Mouse (Mus musculus): ENCODE measurements around the gene Cmc1. TPM values are rescaled to one million over a fixed set of nuclear protein-coding genes. Genes with fewer than 3 reads are reported as not detected.

Cmc1 gene
- polyA plus RNA-seq, 1 experiment = 18.5 TPM

- no peak overlapping the region for H3K4me3 ChIP-seq (ENCODE audit: insufficient read depth, poor library complexity, severe bottlenecking)
- no peaks in the 10 kb centered on the region for H3K36me3 ChIP-seq (ENCODE audit: control insufficient read depth, insufficient read depth)
- no peak overlapping the region for H3ac ChIP-seq (ENCODE audit: control insufficient read depth, insufficient read length, low read depth)
- H3K79me3 ChIP-seq (ENCODE audit: low read depth) = no peaks in the 10 kb centered on the region
- H3K27me3 ChIP-seq (ENCODE audit: control insufficient read depth, insufficient read depth, insufficient read length) = no peaks in the 10 kb centered on the region
- TF ChIP-seq FOSL1 (IDR thresholded peaks at IDR 0.05; ENCODE audit: insufficient read depth, low read length, poor library complexity, severe bottlenecking) (no peak), CTCF (IDR thresholded peaks at IDR 0.05; ENCODE audit: control insufficient read depth, insufficient read depth, insufficient read length) (no peak), USF1 (IDR thresholded peaks at IDR 0.05; ENCODE audit: low read depth) (no peak), MYOG (IDR thresholded peaks at IDR 0.05; ENCODE audit: control insufficient read depth, extremely low read depth, insufficient read length) (no peak)
- H3K79me2 ChIP-seq (ENCODE audit: control insufficient read depth, insufficient read depth) = no peaks in the 10 kb centered on the region
Observed at GRCm38 (mm10) chr9:118175411-118175810, 25.4 kb upstream of the Cmc1 start.

- H3K79me2 ChIP-seq (ENCODE audit: control insufficient read depth, insufficient read depth) = no peaks in the 10 kb centered on the region
- H3ac ChIP-seq (ENCODE audit: control insufficient read depth, insufficient read length, low read depth) = no peak overlapping the region
- no peak for TF ChIP-seq MYOG (IDR thresholded peaks at IDR 0.05; ENCODE audit: control insufficient read depth, extremely low read depth, insufficient read length)
- no peak for TF ChIP-seq CTCF (IDR thresholded peaks at IDR 0.05; ENCODE audit: control insufficient read depth, insufficient read depth, insufficient read length)
- TF ChIP-seq CEBPB (IDR thresholded peaks at IDR 0.05; ENCODE audit: low read depth) = no peak
- TF ChIP-seq USF1 (IDR thresholded peaks at IDR 0.05; ENCODE audit: low read depth) = no peak
- TF ChIP-seq MYOD1 (IDR thresholded peaks at IDR 0.05; ENCODE audit: control insufficient read depth, insufficient read length, low read depth) = no peak
- no peak for TF ChIP-seq FOSL1 (IDR thresholded peaks at IDR 0.05; ENCODE audit: insufficient read depth, low read length, poor library complexity, severe bottlenecking)
- TF ChIP-seq MAX (IDR thresholded peaks at IDR 0.05) = no peak
- H3K79me3 ChIP-seq (ENCODE audit: low read depth) = no peaks in the 10 kb centered on the region
- H3K36me3 ChIP-seq (ENCODE audit: control insufficient read depth, insufficient read depth) = no peaks in the 10 kb centered on the region
- no peak overlapping the region for H3K4me3 ChIP-seq (ENCODE audit: insufficient read depth, poor library complexity, severe bottlenecking)
- H3K27me3 ChIP-seq (ENCODE audit: control insufficient read depth, insufficient read depth, insufficient read length) = no peaks in the 10 kb centered on the region
Observed at GRCm38 (mm10) chr9:118173086-118173485, 23.1 kb upstream of the Cmc1 start.

- Histone ChIP-seq H3K36me3 (ENCODE audit: control insufficient read depth, insufficient read depth) (no peaks in the 10 kb centered on the region), H3K4me3 (ENCODE audit: insufficient read depth, poor library complexity, severe bottlenecking) (no peak overlapping the region), H3K27me3 (ENCODE audit: control insufficient read depth, insufficient read depth, insufficient read length) (no peaks in the 10 kb centered on the region), H3ac (ENCODE audit: control insufficient read depth, insufficient read length, low read depth) (no peak overlapping the region), H3K79me2 (ENCODE audit: control insufficient read depth, insufficient read depth) (no peaks in the 10 kb centered on the region), H3K79me3 (ENCODE audit: low read depth) (no peaks in the 10 kb centered on the region)
- TF ChIP-seq USF1 (IDR thresholded peaks at IDR 0.05; ENCODE audit: low read depth) (no peak), MAX (IDR thresholded peaks at IDR 0.05) (no peak), FOSL1 (IDR thresholded peaks at IDR 0.05; ENCODE audit: insufficient read depth, low read length, poor library complexity, severe bottlenecking) (no peak)
Observed at GRCm38 (mm10) chr9:118168544-118168943, 18.6 kb upstream of the Cmc1 start.

DNA sequence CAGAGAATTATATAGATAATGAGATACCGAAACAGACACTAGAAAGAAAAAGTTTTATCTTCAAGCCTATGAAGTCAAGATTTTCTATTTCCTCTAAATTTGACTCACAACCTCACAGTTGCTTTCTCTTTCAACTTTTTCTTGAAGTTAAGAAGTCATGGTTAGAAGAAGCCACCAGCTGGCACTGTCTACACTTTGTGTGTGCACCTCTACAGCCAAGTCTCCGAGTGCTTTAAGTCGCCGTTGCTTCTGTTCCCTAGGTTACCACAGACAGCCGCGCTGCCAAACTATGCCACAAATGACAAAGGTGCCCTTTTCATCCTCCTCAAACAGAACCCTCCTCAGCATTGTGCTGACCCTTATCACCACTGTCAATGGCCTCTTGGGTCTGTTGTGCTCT lies 17.6 kb upstream of the Cmc1 start:
- no peak for TF ChIP-seq CEBPB (IDR thresholded peaks at IDR 0.05; ENCODE audit: low read depth)
- TF ChIP-seq MYOD1 (IDR thresholded peaks at IDR 0.05; ENCODE audit: control insufficient read depth, insufficient read length, low read depth) = no peak
- Histone ChIP-seq H3K79me2 (ENCODE audit: control insufficient read depth, insufficient read depth) (no peaks in the 10 kb centered on the region), H3K27me3 (ENCODE audit: control insufficient read depth, insufficient read depth, insufficient read length) (no peaks in the 10 kb centered on the region), H3K79me3 (ENCODE audit: low read depth) (no peaks in the 10 kb centered on the region), H3ac (ENCODE audit: control insufficient read depth, insufficient read length, low read depth) (no peak overlapping the region), H3K36me3 (ENCODE audit: control insufficient read depth, insufficient read depth) (no peaks in the 10 kb centered on the region), H3K4me3 (ENCODE audit: insufficient read depth, poor library complexity, severe bottlenecking) (no peak overlapping the region)

GRCm38 (mm10) chr9:118161536-118161935 lies 11.6 kb upstream of the Cmc1 start:
- Histone ChIP-seq H3K27me3 (ENCODE audit: control insufficient read depth, insufficient read depth, insufficient read length) (no peaks in the 10 kb centered on the region), H3K79me2 (ENCODE audit: control insufficient read depth, insufficient read depth) (no peaks in the 10 kb centered on the region), H3K4me3 (ENCODE audit: insufficient read depth, poor library complexity, severe bottlenecking) (no peak overlapping the region), H3ac (ENCODE audit: control insufficient read depth, insufficient read length, low read depth) (no peak overlapping the region), H3K79me3 (ENCODE audit: low read depth) (no peaks in the 10 kb centered on the region), H3K36me3 (ENCODE audit: control insufficient read depth, insufficient read depth) (no peaks in the 10 kb centered on the region)
- TF ChIP-seq CTCF (IDR thresholded peaks at IDR 0.05; ENCODE audit: control insufficient read depth, insufficient read depth, insufficient read length) (no peak), USF1 (IDR thresholded peaks at IDR 0.05; ENCODE audit: low read depth) (no peak), MYOG (IDR thresholded peaks at IDR 0.05; ENCODE audit: control insufficient read depth, extremely low read depth, insufficient read length) (no peak), MYOD1 (IDR thresholded peaks at IDR 0.05; ENCODE audit: control insufficient read depth, insufficient read length, low read depth) (no peak), CEBPB (IDR thresholded peaks at IDR 0.05; ENCODE audit: low read depth) (no peak), FOSL1 (IDR thresholded peaks at IDR 0.05; ENCODE audit: insufficient read depth, low read length, poor library complexity, severe bottlenecking) (no peak), MAX (IDR thresholded peaks at IDR 0.05) (no peak)

- Histone ChIP-seq H3K79me2 (ENCODE audit: control insufficient read depth, insufficient read depth) (no peaks in the 10 kb centered on the region), H3K4me3 (ENCODE audit: insufficient read depth, poor library complexity, severe bottlenecking) (no peak overlapping the region), H3K36me3 (ENCODE audit: control insufficient read depth, insufficient read depth) (no peaks in the 10 kb centered on the region), H3K27me3 (ENCODE audit: control insufficient read depth, insufficient read depth, insufficient read length) (no peaks in the 10 kb centered on the region), H3K79me3 (ENCODE audit: low read depth) (no peaks in the 10 kb centered on the region), H3ac (ENCODE audit: control insufficient read depth, insufficient read length, low read depth) (no peak overlapping the region)
- no peak for TF ChIP-seq USF1 (IDR thresholded peaks at IDR 0.05; ENCODE audit: low read depth)
- TF ChIP-seq CTCF (IDR thresholded peaks at IDR 0.05; ENCODE audit: control insufficient read depth, insufficient read depth, insufficient read length) = no peak
- no peak for TF ChIP-seq CEBPB (IDR thresholded peaks at IDR 0.05; ENCODE audit: low read depth)
- TF ChIP-seq MYOG (IDR thresholded peaks at IDR 0.05; ENCODE audit: control insufficient read depth, extremely low read depth, insufficient read length) = no peak
- no peak for TF ChIP-seq MAX (IDR thresholded peaks at IDR 0.05)
- TF ChIP-seq MYOD1 (IDR thresholded peaks at IDR 0.05; ENCODE audit: control insufficient read depth, insufficient read length, low read depth) = no peak
- TF ChIP-seq FOSL1 (IDR thresholded peaks at IDR 0.05; ENCODE audit: insufficient read depth, low read length, poor library complexity, severe bottlenecking) = no peak
Observed at GRCm38 (mm10) chr9:118159936-118160335, 10.0 kb upstream of the Cmc1 start.
